Mouse (Mus musculus): ENCODE data around the gene Timp4. TPM values are rescaled to one million over a fixed set of nuclear protein-coding genes. Genes with fewer than 3 reads are reported as not detected.

Timp4 gene
- polyA plus RNA-seq (2015; fragmentation: Nextera tagmentation; extraction: Ambion mirVana) = 23.2 and 27.1 TPM in 2 replicates

DNA sequence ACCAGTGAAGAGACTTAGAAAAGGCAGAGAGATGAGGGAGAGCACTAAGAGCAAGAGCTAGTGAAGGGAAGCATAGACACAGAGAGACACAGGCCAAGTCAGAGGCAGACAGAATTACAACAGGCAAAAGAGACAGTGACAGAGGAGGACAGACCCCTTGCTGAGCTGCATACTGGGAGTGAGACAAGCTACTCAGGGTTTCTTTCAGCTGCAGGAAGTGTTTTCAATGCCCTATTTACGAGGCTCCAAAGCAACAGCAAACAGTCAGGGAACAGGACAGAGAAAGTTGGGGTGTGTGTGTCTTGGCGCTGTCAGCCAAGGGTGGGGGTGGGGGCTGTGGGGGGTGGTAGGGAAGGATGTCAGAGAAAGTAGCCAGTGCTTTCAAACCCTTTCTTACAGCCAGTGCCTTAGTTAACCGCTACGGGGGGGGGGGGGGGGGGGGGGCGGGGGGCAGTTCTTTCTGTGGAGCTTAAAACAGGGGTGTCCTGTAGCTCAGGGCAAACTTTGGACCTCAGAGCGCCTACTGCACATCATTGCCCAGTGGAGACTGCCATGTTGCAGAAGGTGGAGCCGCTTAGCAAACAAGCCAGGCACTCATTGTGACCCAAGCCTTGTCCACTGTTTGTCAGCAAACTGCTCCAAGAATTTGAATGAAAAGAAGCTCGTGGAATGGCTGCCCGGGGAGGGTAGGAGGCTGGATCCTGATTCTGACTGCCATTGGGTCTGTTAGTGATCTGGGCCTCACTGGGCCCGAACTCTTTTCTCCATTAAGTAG, at the start of gene Timp4:
Gene Timp4, minus strand, starts transcription at position 107 of the 775 bp plus-strand sequence.
- no peaks in the 10 kb centered on the region for H3K9me3 ChIP-seq
- no peaks in the 10 kb centered on the region for H3K27me3 ChIP-seq
- no peak within 1 kb of the TSS; the same call in 1 of the 2 replicates for H3K9ac ChIP-seq
- WGBS = 19% methylated on average over 8 of the region's 10 CpGs
- peak within 1 kb of the TSS; percentile 44 for H3K4me2 ChIP-seq
- peak within 1 kb of the TSS; percentile 71 for H3K27ac ChIP-seq (replicated peaks)
- peaks cover 11% of the 10 kb centered on the region; the same call in 1 of the 2 replicates for H3K36me3 ChIP-seq
- H3K4me1 ChIP-seq (replicated peaks) = peaks cover 6% of the 10 kb centered on the region
- peak within 1 kb of the TSS; percentile 10 for H3K4me3 ChIP-seq
- ATAC-seq (ENCODE audit: low FRiP score, low read depth) = peak; percentile 90

DNA sequence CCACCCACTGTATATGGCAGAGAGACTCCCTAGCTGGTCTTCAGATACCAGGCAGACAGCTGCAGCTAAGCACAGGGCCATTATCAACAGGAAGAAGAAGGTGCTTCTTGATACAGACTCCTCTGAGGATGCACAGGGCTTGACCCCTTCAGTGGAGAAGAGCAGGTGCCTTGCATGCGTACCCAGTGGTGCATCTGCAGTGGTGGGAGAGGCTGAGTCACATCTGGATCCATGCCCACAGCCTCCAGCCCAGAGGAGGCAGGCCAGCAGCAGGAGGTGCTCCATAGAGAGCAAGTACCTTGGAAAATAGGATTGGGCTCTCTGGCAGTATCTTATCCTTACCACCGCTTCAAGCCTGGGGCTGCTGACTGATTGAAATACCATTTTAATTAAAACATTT, 41.9 kb upstream of the Timp4 start:
- H3K9ac ChIP-seq = no peak overlapping the region
- ATAC-seq (ENCODE audit: low FRiP score, low read depth) = no peak
- 77% methylated on average over 2 of the region's 2 CpGs for WGBS

GRCm38 (mm10) chr6:115292621-115293020, 40.6 kb upstream of the Timp4 start:
- Histone ChIP-seq H3K27me3 (no peaks in the 10 kb centered on the region), H3K4me3 (no peak overlapping the region), H3K4me2 (no peak overlapping the region), H3K4me1 (replicated peaks) (no peaks in the 10 kb centered on the region), H3K9ac (no peak overlapping the region), H3K36me3 (no peaks in the 10 kb centered on the region), H3K27ac (replicated peaks) (no peak overlapping the region), H3K9me3 (no peaks in the 10 kb centered on the region)
- ATAC-seq (ENCODE audit: low FRiP score, low read depth) = no peak
- WGBS = 79% methylated on average over 6 of the region's 6 CpGs

More for the DNA sequence above, 41.9 kb upstream of the Timp4 start:
- H3K4me3 ChIP-seq = no peak overlapping the region
- H3K4me2 ChIP-seq = no peak overlapping the region
- no peaks in the 10 kb centered on the region for H3K27me3 ChIP-seq
- H3K9me3 ChIP-seq = no peaks in the 10 kb centered on the region
- H3K36me3 ChIP-seq = no peaks in the 10 kb centered on the region
- H3K4me1 ChIP-seq (replicated peaks) = no peaks in the 10 kb centered on the region
- H3K27ac ChIP-seq (replicated peaks) = no peak overlapping the region

DNA sequence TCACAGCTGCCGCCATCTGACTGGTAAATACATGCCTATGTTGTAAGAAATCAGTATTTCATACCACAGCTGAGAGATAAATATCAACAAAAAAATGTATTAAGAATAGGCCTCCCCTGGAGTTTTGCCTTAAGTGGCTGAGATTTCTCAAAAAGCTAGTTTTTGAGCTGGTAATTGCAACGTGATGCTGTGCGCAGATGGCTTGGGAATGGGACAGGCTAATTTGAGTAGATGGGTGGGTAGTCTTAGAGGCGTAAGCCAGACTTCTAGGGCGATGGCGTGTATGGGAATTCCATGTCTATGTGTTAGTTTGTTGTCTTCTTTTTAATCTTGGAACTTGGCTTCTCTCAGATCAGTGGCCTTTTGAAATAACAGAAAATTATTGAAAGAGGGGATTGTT, 39.8 kb upstream of the Timp4 start:
- H3K36me3 ChIP-seq = no peaks in the 10 kb centered on the region
- no peak for ATAC-seq (ENCODE audit: low FRiP score, low read depth)
- no peak overlapping the region for H3K4me2 ChIP-seq
- H3K4me3 ChIP-seq = no peak overlapping the region
- 88% methylated on average over 6 of the region's 6 CpGs for WGBS
- no peak overlapping the region for H3K9ac ChIP-seq
- no peak overlapping the region for H3K27ac ChIP-seq (replicated peaks)
- H3K9me3 ChIP-seq = no peaks in the 10 kb centered on the region
- no peaks in the 10 kb centered on the region for H3K27me3 ChIP-seq
- no peaks in the 10 kb centered on the region for H3K4me1 ChIP-seq (replicated peaks)

DNA sequence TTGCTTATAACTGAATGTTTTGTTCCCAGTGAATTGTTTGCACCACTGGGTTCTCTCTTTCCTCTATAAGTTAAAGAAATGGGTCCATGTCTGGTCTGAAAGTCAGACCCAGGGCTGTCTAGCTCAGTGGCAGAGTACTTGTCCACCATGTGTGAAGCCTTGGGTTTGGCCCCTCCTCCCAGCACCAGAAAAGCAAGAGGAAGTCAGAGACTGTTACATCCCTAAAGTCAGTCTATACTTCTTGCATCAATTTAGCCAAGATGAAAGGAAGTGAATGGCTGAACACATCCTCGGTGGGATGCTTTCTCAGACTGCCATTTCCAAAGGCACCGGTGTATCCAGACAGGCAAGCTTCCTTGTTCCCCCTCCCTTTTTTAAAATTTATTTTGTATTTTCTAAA, 39.1 kb upstream of the Timp4 start:
- Histone ChIP-seq H3K4me3 (no peak overlapping the region), H3K9me3 (no peaks in the 10 kb centered on the region), H3K36me3 (no peaks in the 10 kb centered on the region), H3K27ac (replicated peaks) (no peak overlapping the region), H3K27me3 (no peaks in the 10 kb centered on the region), H3K4me1 (replicated peaks) (no peaks in the 10 kb centered on the region), H3K9ac (no peak overlapping the region), H3K4me2 (no peak overlapping the region)
- 80% methylated on average over 2 of the region's 2 CpGs for WGBS
- ATAC-seq (ENCODE audit: low FRiP score, low read depth) = no peak

DNA sequence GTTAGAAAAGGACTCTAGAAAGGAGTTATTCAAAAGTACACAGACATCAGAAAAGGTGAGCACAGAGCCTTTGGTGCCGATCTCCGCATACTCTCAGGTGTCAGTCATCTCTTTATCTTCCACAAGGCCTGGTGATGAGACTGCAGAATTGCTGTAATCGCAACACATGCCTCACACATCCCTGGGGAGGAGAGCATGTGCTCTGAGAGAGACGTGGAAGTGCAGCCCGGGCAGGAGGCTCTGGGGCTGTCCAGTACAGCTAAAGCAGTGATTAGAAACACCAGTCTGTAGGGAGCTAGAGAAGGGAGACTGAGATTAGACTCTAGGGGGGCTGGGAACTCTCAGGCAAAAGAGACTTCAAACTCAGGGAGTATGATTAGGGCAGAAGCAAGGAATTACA, 38.6 kb upstream of the Timp4 start:
- no peak for ATAC-seq (ENCODE audit: low FRiP score, low read depth)
- Histone ChIP-seq H3K27ac (replicated peaks) (no peak overlapping the region), H3K9me3 (no peaks in the 10 kb centered on the region), H3K4me1 (replicated peaks) (no peaks in the 10 kb centered on the region), H3K36me3 (no peaks in the 10 kb centered on the region), H3K4me3 (no peak overlapping the region), H3K4me2 (no peak overlapping the region), H3K9ac (no peak overlapping the region), H3K27me3 (no peaks in the 10 kb centered on the region)
- 49% methylated on average over 5 of the region's 5 CpGs for WGBS

DNA sequence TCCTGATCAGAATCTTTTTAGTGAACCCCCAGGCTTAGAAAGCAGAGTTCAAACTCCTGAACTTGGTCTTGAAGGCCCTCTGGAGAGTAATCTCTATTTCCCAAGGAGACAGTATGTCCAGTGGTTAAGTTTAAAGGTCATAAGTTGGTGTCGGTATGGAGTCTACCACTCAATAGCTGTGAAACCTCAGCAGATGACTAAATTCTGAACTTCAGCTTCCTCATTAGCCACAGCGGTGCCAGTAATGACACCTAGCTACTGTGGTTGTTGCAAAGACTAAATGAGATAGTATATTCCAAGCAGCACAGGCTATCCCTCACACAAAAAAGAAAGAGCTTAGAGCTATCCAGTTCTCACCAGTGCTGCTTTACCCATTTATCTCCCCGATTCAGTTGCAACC, 36.2 kb upstream of the Timp4 start:
- no peak overlapping the region for H3K4me3 ChIP-seq
- no peak overlapping the region for H3K4me2 ChIP-seq
- H3K9ac ChIP-seq = no peak overlapping the region
- no peak for ATAC-seq (ENCODE audit: low FRiP score, low read depth)
- no peak overlapping the region for H3K27ac ChIP-seq (replicated peaks)
- no peaks in the 10 kb centered on the region for H3K4me1 ChIP-seq (replicated peaks)
- no peaks in the 10 kb centered on the region for H3K27me3 ChIP-seq
- H3K36me3 ChIP-seq = no peaks in the 10 kb centered on the region
- WGBS = 86% methylated on average over 3 of the region's 3 CpGs
- no peaks in the 10 kb centered on the region for H3K9me3 ChIP-seq

DNA sequence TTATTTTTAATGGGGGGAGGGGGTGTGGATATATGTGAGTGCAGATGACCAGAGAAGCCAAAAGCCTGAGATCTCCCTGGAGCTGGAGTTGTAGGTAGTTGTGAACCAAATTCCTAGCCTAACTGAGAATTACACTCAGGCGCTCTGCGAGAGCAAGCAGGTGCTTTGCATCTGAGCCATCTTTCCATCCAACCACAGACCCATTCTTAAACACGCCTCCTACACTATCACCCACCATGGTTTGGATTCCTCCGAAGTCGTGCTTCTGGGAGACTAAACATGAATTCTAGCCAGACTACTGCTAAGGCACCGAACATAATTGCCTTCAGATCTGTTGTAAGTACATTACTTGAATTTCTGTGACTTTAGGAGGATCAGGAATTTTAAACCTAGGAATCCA, 34.4 kb upstream of the Timp4 start:
- WGBS = 88% methylated on average over 6 of the region's 6 CpGs
- Histone ChIP-seq H3K36me3 (peaks cover 3% of the 10 kb centered on the region; the same call in 1 of the 2 replicates), H3K27me3 (no peaks in the 10 kb centered on the region), H3K9ac (no peak overlapping the region), H3K4me2 (no peak overlapping the region), H3K4me1 (replicated peaks) (no peaks in the 10 kb centered on the region), H3K27ac (replicated peaks) (no peak overlapping the region), H3K4me3 (no peak overlapping the region), H3K9me3 (no peaks in the 10 kb centered on the region)
- ATAC-seq (ENCODE audit: low FRiP score, low read depth) = no peak

GRCm38 (mm10) chr6:115284153-115284552, 32.1 kb upstream of the Timp4 start:
- Histone ChIP-seq H3K27ac (replicated peaks) (no peak overlapping the region), H3K36me3 (peaks cover 3% of the 10 kb centered on the region; the same call in 1 of the 2 replicates), H3K4me2 (no peak overlapping the region), H3K9ac (no peak overlapping the region), H3K4me3 (no peak overlapping the region), H3K9me3 (no peaks in the 10 kb centered on the region), H3K4me1 (replicated peaks) (no peaks in the 10 kb centered on the region), H3K27me3 (no peaks in the 10 kb centered on the region)
- 94% methylated on average over 2 of the region's 2 CpGs for WGBS
- no peak for ATAC-seq (ENCODE audit: low FRiP score, low read depth)

DNA sequence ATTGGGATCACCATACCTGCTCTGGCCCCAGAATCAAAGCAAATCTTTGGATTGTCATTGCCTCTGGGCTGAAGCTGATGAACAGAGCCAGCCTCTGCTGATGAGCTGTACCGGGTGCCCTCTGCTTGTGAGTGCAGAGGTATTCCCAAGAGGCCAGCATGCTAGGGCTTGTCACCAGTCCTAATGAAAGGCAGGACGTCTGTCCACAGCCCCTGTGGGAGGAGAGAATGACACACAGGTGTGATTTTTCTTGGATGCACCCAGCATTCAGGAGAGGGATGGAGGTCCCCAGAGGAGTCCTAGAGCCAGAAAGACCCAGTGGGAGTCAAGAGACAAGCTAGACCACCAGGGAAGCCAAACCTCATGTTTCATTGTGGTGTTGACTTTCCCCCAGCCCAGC, 27.6 kb upstream of the Timp4 start:
- no peaks in the 10 kb centered on the region for H3K27me3 ChIP-seq
- no peak overlapping the region for H3K4me2 ChIP-seq
- H3K9ac ChIP-seq = no peak overlapping the region
- H3K27ac ChIP-seq (replicated peaks) = no peak overlapping the region
- WGBS = 74% methylated on average over 2 of the region's 2 CpGs
- no peak for ATAC-seq (ENCODE audit: low FRiP score, low read depth)
- peaks cover 3% of the 10 kb centered on the region; the same call in 1 of the 2 replicates for H3K36me3 ChIP-seq
- no peak overlapping the region for H3K4me3 ChIP-seq
- H3K4me1 ChIP-seq (replicated peaks) = no peaks in the 10 kb centered on the region
- H3K9me3 ChIP-seq = no peaks in the 10 kb centered on the region

DNA sequence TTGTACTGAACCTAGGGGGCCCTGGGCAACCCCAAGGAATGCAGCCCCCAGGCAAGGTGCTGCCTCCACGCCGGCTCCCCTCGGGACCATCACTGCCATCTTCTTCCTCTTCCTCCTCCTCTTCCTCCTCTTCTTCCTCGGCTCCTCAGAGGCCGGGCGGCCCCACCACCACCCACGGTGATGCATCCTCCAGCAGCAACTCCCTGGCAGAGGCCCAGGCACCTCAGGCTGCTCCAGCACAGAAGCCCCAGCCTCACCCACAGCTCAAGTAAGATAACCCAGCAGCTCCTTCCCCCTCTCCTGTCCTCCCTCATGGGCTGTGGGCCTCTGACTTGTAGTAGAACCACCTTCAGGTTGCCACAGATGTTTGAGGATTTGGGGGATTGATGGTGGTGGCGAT, 26.1 kb upstream of the Timp4 start:
- no peaks in the 10 kb centered on the region for H3K27me3 ChIP-seq
- peaks cover 9% of the 10 kb centered on the region; the same call in 1 of the 2 replicates for H3K36me3 ChIP-seq
- H3K4me3 ChIP-seq = no peak overlapping the region
- no peak for ATAC-seq (ENCODE audit: low FRiP score, low read depth)
- H3K4me2 ChIP-seq = no peak overlapping the region
- no peak overlapping the region for H3K9ac ChIP-seq
- H3K9me3 ChIP-seq = no peaks in the 10 kb centered on the region
- H3K4me1 ChIP-seq (replicated peaks) = no peaks in the 10 kb centered on the region
- WGBS = 81% methylated on average over 8 of the region's 8 CpGs
- no peak overlapping the region for H3K27ac ChIP-seq (replicated peaks)

DNA sequence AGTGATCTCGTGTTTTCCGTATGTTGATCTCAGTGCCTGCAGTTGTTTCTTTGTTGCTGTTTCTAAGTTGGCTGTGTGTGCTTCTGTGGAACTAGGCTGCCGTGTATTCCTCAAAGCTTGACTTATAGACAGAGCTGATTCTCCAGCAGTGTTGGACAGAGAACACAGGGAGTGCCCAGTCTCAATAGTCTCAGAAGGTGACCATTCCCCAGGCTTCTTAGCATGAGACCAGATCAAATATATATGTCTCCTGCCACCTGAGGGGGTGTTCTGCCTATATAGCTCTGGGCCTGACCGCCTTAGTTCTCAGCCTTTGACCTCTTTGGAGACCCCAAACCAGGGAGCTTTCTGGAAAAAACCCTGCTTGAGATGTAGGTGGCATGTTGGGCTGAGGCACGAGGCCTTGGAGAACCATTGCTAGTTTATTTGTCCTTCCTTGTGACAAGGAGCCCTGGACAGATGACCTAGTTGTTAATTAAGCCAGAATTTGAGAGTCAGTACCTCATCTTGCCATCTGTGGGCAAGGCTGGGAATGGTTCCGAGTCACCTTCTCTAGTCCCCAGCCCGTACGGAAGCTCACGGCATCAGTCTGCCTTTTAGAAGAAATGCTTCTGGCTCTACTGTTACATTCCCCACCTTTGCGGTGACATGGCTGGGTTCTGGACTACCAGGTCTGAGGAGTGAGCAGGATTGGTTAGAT, 23.3 kb upstream of the Timp4 start:
- H3K27me3 ChIP-seq = no peaks in the 10 kb centered on the region
- H3K4me1 ChIP-seq (replicated peaks) = no peaks in the 10 kb centered on the region; the same call in 1 of the 2 replicates
- H3K9me3 ChIP-seq = no peaks in the 10 kb centered on the region
- no peak for ATAC-seq (ENCODE audit: low FRiP score, low read depth)
- no peak overlapping the region for H3K9ac ChIP-seq
- H3K4me2 ChIP-seq = no peak overlapping the region
- WGBS = 90% methylated on average over 10 of the region's 10 CpGs
- no peak overlapping the region for H3K4me3 ChIP-seq
- H3K36me3 ChIP-seq = 0 out of 2 replicates have a peak, but pooled peaks cover 6% of the 10 kb centered on the region
- H3K27ac ChIP-seq (replicated peaks) = no peak overlapping the region

All from hindbrain, embryonic 15.5 days (tissue).